Mouse (Mus musculus): ENCODE data around the gene Ang5. TPM values are rescaled to one million over a fixed set of nuclear protein-coding genes. Genes with fewer than 3 reads are reported as not detected.
"Not testable (repeated sequence)": the region's sequence is repeated elsewhere in the genome, so short reads cannot be mapped to it uniquely, and the experiment has no call there.

The Ang5 gene
- polyA plus RNA-seq, 1 experiment from 2014 or later: not detected

- not testable (repeated sequence) for H3K4me2 ChIP-seq (replicated peaks); H3K9me3 ChIP-seq; H3K4me1 ChIP-seq; H3K27ac ChIP-seq; H3K9ac ChIP-seq; ATAC-seq (ENCODE audit: low FRiP score, low read depth); H3K27me3 ChIP-seq (replicated peaks); H3K36me3 ChIP-seq; H3K4me3 ChIP-seq
- WGBS: 82% methylated on average over 2 of the region's 2 CpGs
Observed at GRCm38 (mm10) chr14:43998455-43999000, 41.7 kb downstream of the Ang5 start.

DNA sequence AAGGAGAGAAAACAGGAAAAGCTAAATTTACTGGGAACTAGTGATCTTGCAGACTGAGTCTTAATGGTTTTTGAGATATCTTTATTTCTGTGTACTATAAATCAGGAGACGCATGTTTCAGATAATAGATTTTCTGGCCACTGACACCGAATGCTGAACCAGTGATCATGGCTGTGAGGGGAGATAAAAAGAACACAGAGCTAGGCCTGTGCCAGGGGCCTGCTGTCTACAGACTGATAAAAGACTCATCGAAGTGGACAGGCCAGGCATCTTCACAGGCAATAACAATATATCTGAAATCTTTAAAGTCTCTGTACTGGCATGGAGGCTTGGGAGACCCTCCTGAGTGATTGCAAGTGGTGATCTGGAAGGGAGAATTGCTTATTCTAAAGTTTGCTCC is 44.7 kb downstream of the Ang5 start:
- Histone ChIP-seq H3K4me1 (no peaks in the 10 kb centered on the region), H3K36me3 (no peaks in the 10 kb centered on the region), H3K27ac (no peak overlapping the region), H3K4me3 (no peak overlapping the region), H3K4me2 (replicated peaks) (no peak overlapping the region), H3K9me3 (no peaks in the 10 kb centered on the region), H3K27me3 (replicated peaks) (no peaks in the 10 kb centered on the region), H3K9ac (no peak overlapping the region)
- 88% methylated on average over 3 of the region's 3 CpGs for WGBS
- no peak for ATAC-seq (ENCODE audit: low FRiP score, low read depth)

DNA sequence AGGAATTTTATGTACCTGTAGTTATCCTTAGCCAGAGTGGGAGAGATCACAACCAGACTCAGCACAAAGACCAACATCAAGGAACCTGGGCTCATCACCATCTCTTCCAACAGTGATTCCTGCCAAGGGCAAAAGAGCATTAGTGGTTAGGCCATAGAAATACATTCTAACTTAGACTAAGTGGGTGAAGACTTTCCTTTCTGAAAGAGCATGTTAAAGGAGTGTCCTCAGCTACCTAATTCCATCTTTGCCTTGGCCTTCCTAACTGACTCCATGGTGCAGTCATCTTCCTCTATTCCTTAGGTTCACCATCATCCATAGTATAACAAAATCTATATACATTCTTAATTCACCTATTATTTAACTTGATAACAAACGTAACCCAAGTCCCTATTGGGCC is 45.3 kb downstream of the Ang5 start, which contains the start of gene Ang6:
Ang6 (minus strand) TSS at position 101 of the 400 bp plus-strand sequence.
- Histone ChIP-seq H3K9me3 (no peaks in the 10 kb centered on the region), H3K27me3 (replicated peaks) (no peaks in the 10 kb centered on the region), H3K27ac (no peak within 1 kb of the TSS), H3K4me1 (no peaks in the 10 kb centered on the region), H3K4me2 (replicated peaks) (no peak within 1 kb of the TSS), H3K4me3 (no peak within 1 kb of the TSS), H3K9ac (no peak within 1 kb of the TSS), H3K36me3 (no peaks in the 10 kb centered on the region)
- no peak for ATAC-seq (ENCODE audit: low FRiP score, low read depth)
- 91% methylated on average over 1 of the region's 1 CpGs for WGBS

DNA sequence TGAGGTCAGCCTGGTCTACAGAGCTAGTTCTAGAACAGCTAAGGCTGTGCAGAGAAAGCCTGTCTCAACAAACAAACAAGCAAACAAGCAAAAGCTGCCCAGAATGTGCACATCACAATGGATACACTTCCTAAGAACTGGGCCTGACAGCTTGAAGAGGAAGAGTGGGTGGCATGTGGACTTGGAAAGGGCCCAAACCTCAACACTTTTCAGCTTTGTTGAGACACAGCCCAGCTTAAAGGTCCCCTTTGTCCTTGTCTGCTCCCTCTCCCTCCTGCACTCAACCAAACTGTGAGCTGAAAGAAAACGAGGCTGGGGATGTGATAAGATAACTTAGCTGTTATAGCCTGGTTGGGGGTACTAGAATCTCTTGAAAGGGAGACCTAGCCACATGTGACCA is 51.2 kb downstream of the Ang5 start:
- not testable (repeated sequence) for H3K9me3 ChIP-seq; H3K4me3 ChIP-seq; H3K9ac ChIP-seq; H3K27ac ChIP-seq; H3K4me2 ChIP-seq (replicated peaks); H3K36me3 ChIP-seq; H3K27me3 ChIP-seq (replicated peaks); H3K4me1 ChIP-seq; ATAC-seq (ENCODE audit: low FRiP score, low read depth)
- no CpG with 5 or more reads among the region's 1 CpGs for WGBS

DNA sequence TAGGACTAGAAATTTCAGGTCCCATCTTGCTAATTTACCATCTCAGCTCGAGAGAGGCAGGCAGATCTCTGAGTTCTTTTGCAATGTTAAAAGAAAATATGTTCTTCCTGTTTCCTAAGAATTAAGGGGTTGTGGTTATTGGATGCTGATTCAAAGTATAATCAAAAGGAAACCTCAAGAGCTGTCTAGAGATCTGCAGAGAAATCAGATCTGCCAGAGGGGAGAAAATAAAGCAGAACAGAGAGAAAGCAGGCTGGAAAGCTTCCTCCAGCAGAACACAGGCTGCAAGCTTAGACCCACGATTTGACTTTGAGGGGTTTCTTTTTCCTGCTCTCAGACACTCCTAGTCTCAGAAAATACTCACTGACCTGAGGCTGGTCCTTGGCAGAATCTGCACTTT is 52.8 kb downstream of the Ang5 start:
- H3K4me2 ChIP-seq (replicated peaks); H3K27me3 ChIP-seq (replicated peaks); H3K9ac ChIP-seq; ATAC-seq (ENCODE audit: low FRiP score, low read depth); H3K4me1 ChIP-seq; H3K9me3 ChIP-seq; H3K27ac ChIP-seq; H3K36me3 ChIP-seq; H3K4me3 ChIP-seq: not testable (repeated sequence)
- WGBS: 51% methylated on average over 2 of the region's 2 CpGs

Other genes with a start within 250 kb of the Ang5 start
- gene Gm16506, start 229.6 kb upstream of the Ang5 start, polyA plus RNA-seq (2016; fragmentation: Nextera tagmentation; extraction: Ambion mirVana): not detected in 2 replicates
- gene Gm6526, start 209.2 kb upstream of the Ang5 start, polyA plus RNA-seq (2016; fragmentation: Nextera tagmentation; extraction: Ambion mirVana): not detected in 2 replicates
- gene Gm8180, start 172.3 kb upstream of the Ang5 start, polyA plus RNA-seq (2016; fragmentation: Nextera tagmentation; extraction: Ambion mirVana): not detected in 2 replicates
- gene Ear1, start 81.6 kb upstream of the Ang5 start, polyA plus RNA-seq (2016; fragmentation: Nextera tagmentation; extraction: Ambion mirVana): 0.56 TPM in 1 of 2 replicates, not detected in the other
- gene Ear10, start 33.5 kb upstream of the Ang5 start, polyA plus RNA-seq (2016; fragmentation: Nextera tagmentation; extraction: Ambion mirVana): not detected in 2 replicates
- gene Gm8113, start 31.7 kb upstream of the Ang5 start, polyA plus RNA-seq (2016; fragmentation: Nextera tagmentation; extraction: Ambion mirVana): 6.9 and 7.1 TPM in 2 replicates
- gene Ang6, start 45.2 kb downstream of the Ang5 start, polyA plus RNA-seq (2016; fragmentation: Nextera tagmentation; extraction: Ambion mirVana): not detected in 2 replicates
- 0.28 and 0.29 TPM in 2 replicates for gene Ear2, start 145.6 kb downstream of the Ang5 start, polyA plus RNA-seq (2016; fragmentation: Nextera tagmentation; extraction: Ambion mirVana)
- gene Gm3327, start 166.8 kb downstream of the Ang5 start, polyA plus RNA-seq (2016; fragmentation: Nextera tagmentation; extraction: Ambion mirVana): not detected in 2 replicates
- not detected in 2 replicates for gene Gm8212, start 240.6 kb downstream of the Ang5 start, polyA plus RNA-seq (2016; fragmentation: Nextera tagmentation; extraction: Ambion mirVana)

All from neural tube, embryonic 12.5 days (tissue).